Mouse (Mus musculus): ENCODE measurements at regions not wholly inside any gene's neighbourhood (a gene's known extent, or its start where the extent isn't known, plus 50 kb on each side); places are given as distances from the start of the nearest gene placed in this dataset.

DNA sequence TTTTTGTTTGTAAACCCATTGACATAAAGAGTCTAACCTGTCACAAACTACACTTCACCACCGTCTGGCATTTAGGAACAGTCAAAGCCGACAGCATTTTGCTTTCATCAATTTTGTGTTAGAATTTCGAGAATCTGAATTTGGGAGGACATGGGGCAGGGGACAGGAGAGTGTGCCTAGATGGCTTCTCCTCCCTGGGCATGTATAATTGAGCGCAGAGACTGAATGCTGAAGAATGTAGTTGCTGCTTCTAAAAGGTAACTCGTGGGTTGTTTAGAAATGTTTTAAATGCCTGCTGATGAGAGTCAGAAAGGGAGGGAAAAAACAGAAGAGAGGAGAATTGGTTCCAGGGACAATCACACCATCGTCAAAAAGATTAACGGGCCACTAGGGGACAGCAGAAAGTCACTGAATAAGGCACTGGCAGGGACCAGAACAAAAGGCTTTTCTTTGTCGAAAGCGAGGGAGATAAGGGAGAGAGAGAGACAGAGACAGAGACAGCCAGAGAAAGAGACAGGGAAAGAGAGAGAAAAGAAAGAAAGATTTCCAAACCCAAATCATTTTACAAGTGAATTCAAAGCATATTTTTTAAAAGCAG lies 66.6 kb upstream of the BC052040 start:
- TF ChIP-seq CTCF (IDR thresholded peaks at IDR 0.05; ENCODE audit: borderline replicate concordance, control insufficient read depth, extremely low read depth, insufficient read depth, low read length, poor library complexity) (no peak), POLR2A (IDR thresholded peaks at IDR 0.05; ENCODE audit: control insufficient read depth, extremely low read depth, insufficient read depth, low read length, poor library complexity) (no peak)

Data from thymus, adult 2 months (tissue).